Mouse (Mus musculus): ENCODE data around the gene Galnt18.

Gene Galnt18

DNA sequence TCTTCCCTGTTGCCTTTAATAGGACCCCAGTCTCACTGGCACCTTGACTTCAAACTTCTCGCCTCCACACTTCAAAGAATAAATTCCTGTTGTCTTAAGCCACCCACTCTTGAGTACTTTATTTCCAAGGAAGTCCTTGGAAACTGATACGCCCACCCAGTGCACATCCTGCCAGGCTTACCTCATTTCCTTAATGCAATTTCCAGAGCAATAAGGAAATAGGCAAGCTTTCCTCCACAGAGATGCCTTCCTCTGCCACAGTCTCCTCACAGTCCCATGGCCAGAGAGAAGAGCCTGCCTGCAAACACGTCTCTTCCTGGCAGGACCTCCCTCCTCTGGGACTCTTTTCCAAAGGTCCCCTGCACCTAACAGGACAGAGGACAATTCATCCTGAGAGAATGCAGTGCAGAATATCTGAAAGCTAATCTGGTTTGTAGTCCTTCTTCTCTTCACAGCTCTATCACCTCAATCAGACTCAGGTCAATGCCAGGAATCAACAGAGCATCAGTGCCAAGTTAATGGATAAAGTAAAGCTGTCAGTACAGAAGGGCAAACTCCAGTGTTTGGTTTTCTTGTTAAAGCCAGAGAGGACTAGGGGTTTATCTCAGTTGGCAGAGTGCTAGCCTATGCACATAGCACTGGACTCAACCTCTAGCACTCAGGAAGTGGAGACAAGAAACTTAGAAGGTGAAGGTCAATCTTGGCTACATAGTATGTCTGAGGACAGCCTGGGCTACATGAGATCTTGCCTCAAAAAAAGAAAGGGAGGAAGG lies 65.8 kb downstream of the Galnt18 start:
- no peak for DNase-seq (ENCODE audit: low spot score in 2 of 2)

DNA sequence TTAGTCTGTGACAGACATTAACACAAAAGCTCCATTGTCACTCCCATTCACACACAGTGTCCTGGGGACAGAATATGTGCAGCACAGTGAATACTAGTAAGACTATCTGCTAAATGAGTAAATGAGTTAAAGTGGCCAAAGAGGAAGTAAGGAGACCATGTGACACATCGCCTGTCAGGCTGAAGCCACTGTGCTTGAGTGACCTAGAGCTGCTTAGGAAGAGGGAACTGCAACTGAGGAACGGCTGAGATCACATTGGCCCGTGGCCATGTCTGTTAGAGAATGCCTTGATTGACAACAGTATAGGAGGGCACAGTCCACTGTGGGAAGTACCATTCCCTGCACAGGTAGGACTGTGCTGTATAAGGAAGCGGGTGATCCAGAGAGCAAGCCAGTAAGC lies 67.0 kb downstream of the Galnt18 start:
- no peak for DNase-seq (ENCODE audit: low spot score in 2 of 2)

DNA sequence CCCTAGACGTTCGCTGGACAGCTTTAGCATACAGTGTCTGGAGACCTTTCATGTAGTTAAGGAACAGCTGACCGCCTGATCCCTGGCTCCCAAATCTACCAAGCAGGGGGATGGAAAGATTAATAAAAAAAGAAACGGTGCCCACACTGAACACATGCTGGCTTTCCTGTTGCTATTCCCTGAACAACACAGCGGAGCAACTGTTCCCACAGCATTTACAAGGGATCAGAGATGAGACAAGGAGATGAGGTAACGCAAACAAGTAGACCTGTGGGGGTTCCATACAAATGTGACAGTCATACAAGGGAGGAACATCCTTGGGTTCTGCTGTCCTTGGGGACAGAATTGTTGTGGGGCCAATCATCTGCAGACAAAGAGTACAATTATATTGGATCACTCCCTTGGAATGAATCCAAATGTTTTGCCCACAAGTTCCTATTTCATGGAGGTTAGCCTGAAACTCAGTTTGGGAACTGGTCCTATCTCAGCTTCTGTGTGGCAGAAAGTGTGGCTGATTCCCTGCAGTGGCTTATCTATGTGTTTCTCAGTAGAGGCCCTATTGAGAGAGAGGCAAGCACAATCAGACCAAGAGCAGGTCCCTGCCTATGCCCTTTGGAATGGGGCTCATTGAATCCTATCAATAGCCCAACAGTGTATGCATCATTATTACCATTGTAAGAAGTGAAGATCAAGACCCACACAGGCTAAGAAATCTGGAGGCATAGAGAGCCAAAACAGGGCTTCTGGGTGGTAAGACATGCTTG lies 68.5 kb downstream of the Galnt18 start:
- DNase-seq (ENCODE audit: low spot score in 2 of 2): no peak

DNA sequence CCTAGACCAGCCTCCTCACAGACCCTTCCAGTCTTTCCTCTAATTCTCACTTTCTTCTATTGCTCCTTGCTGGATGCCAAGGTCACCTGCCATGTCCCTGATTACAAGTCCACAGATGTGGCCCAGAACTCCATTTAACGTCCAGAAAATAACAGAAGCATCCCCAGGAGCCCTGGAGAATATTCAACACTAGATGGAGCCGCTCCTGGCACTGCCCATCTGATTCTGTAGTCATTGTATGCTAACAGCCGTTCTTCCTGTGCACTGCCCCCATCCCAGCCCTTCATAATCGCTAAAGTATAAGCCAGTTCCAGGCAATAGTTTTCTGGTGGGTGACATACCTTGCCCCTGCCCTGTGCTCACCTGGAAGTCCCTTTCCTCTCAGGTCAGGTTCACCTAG lies 69.5 kb downstream of the Galnt18 start:
- no peak for DNase-seq (ENCODE audit: low spot score in 2 of 2)

DNA sequence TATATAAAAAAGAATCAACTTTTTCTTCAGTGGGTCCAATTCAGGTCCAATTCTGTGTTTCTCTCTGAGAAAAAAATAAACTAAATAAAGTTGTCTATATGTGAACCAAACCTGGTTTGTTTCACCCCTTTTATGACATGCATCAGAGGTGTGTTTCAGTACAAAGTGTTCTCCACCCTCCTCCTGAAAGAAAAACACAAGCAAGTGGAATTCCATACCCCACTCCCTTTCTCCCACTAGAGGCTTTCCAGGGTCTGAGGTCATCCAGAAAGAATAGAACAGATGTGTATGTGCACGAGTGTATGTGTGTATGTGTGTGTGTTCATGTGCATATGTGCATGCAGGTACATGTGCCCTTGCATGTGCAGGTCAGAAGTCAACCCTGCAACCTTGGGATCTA lies 71.2 kb downstream of the Galnt18 start:
- DNase-seq (ENCODE audit: low spot score in 2 of 2): no peak

DNA sequence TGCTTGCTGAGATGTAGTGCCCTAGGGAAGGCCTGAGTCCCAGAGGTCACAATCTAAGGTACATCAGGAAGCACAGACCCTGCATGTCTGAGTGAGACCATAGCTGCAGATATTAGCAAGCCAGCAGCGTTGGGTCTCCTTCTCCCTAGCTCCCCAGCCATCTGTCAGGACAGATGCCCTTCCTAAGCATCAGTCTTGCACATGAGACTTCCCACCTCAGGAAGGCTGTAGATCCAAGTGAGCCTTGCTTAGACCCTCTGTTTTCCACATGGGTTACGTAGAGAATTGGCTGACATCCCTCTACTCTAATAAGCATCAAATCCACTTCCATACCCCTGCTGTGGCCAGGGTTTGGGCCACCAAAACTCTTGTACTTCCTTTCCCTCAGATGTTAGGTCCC lies 76.8 kb downstream of the Galnt18 start:
- DNase-seq (ENCODE audit: low spot score in 2 of 2): no peak

DNA sequence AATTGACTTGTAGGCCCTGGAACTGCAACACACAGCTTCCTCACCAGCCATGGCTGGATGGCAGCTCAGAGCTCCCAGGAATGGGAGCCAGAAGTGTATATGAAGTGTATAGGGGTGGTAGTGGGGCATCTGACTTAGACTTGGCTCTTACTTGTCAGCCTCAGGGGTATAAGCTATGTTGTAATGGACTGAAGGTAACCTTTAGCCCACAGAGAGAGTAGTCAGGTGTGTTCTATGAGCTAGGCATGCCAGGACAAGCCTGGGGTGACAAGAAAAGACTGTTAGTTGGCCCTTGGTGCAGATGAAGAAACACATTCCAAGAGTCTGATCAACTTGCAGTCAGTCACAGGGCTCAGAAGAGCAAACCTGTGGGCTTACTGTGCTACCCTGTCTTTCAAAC lies 78.0 kb downstream of the Galnt18 start:
- no peak for DNase-seq (ENCODE audit: low spot score in 2 of 2)

DNA sequence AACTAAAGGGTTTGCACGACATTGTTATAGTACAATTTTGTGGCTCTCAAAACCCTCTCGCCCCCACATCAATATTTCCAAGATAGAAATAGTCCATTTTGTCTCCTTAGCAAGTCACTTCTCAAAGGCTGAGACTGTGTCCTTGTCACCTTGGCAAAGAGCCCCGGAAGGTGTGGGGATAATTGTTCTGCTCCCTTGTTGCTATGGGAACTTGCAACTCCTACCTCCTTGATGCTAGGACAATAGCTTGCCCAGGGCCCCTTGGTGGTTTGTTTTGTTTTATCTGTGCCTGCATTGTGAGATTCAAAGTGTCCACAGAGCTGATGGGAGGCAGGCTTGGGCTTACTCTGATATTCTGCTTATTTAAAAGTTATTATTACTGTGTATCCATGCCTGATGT lies 80.3 kb downstream of the Galnt18 start:
- no peak for DNase-seq (ENCODE audit: low spot score in 2 of 2)

DNA sequence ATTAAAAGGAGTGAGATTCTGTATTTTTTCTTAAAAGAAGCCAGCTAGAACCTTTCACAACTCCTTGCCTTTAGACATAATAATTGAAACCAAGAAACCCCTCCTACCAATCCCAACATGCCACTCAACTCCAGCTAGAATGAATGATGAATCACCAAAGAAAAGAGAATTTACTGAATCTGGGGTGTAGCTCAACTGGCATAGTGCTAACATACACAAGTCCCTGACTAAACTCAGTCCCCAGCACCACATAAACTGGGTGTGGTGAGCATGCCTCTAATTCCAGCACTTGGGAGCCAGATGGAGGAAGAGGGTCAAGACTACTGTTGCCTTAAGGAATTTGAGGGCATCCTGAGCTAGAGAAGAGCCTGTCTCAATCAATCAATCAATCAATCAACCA lies 83.6 kb downstream of the Galnt18 start:
- no peak for DNase-seq (ENCODE audit: low spot score in 2 of 2)

DNA sequence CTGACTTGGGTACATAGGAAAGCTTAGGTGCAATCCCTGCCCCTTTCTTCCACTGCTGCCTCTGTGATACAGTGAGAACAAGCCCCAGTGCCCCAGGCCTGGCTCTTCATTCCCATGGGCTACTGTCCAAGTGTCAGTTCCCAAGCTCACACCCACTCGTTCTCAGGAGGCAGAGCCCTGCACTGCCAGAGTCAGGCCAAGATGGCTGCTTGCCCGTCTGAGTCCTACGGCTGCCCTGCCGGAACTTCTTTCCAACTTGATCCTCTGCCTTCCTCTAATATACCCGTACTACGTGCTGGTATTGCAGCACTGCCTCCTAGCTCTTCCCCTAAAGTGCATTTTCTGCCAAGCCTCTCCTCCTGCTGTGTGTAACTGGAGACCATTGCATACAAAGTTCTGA lies 85.5 kb downstream of the Galnt18 start:
- no peak for DNase-seq (ENCODE audit: low spot score in 2 of 2)

DNA sequence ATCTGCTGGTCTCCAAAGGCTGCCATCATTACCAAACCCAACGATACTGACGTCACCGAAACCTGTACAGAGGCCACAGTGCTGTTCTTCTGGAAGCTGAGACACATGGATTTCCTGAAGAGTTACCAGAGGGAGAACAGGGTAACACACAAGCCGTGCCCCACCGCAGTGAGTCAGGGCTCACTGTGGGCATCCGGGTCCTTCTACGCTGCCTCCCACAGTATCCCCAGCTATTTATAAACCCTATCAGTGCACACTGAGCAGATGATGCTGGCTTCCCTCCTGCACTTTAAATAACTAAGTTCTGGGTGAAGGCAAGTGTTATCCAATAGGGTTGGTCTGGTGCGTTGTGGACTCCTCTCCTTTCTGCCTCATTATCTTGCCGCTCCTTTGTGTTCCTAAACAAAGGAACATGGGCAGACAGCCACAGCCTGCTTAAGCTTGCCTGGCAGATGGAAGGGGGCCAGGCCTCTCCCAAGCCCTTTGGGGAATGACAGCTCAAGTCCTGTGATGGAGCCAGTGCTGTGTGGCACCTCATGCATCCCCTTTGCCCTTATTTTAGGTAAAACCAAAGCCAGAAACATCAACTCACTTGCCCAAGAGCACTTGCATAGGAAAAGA lies 87.0 kb downstream of the Galnt18 start:
- peak; percentile 50 to 60 for DNase-seq (ENCODE audit: low spot score in 2 of 2)

DNA sequence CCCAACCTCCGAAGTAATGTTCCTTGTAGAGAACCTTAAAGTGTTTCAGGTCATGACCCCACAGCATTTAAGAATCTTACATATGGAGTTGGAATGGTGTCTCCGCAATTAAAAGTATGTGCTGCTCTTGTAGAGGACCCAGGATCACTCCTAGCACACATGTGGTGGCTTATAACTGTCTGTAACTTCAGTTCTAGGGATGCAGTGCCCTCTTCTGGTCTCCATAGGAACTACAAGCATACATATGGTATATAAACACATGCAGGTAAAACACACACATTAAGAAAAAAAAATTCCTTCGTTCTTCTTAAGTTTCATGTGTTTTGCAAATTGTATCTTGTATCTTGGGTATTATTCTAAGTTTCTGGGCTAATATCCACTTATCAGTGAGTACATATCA lies 99.7 kb downstream of the Galnt18 start:
- DNase-seq (ENCODE audit: low spot score in 2 of 2): no peak

DNA sequence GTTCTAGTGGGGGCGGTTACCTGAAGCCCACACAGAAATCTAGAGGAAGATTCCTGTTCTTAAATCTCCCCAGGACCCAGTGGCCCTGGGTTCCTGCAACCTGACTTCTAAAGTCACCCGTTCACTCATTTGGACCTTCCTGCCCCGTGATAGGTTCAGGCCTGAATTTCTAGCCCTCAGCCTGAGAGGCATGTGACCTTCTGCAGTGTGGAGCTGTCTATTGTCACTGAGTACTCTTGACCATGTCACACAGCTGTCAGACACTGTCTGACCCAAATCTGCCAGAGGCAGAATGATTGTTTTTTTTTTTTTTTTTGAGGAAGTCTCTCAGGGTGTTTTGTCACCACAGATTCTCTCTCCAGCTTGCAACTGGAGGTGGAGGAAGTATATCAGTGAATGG lies 103.3 kb downstream of the Galnt18 start:
- DNase-seq (ENCODE audit: low spot score in 2 of 2): no peak

DNA sequence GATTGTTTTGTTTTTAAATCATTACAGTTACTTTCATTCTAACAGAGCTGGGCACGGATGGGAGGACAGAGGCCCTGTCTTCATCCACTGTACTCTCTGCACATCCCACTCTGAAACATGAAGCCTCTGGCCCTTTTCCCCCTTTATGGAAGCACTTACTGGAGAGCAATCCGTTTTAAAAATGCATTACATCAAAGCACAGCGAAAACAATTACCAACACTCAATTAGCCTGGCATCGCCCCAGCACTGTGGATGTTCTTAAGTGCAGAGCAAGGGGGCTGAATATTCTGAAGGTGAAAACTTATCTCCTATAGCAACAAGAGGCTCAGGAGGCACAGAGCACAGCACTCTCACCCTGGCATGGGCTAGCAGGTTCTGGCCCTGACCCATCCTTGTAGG lies 107.3 kb downstream of the Galnt18 start:
- no peak for DNase-seq (ENCODE audit: low spot score in 2 of 2)

DNA sequence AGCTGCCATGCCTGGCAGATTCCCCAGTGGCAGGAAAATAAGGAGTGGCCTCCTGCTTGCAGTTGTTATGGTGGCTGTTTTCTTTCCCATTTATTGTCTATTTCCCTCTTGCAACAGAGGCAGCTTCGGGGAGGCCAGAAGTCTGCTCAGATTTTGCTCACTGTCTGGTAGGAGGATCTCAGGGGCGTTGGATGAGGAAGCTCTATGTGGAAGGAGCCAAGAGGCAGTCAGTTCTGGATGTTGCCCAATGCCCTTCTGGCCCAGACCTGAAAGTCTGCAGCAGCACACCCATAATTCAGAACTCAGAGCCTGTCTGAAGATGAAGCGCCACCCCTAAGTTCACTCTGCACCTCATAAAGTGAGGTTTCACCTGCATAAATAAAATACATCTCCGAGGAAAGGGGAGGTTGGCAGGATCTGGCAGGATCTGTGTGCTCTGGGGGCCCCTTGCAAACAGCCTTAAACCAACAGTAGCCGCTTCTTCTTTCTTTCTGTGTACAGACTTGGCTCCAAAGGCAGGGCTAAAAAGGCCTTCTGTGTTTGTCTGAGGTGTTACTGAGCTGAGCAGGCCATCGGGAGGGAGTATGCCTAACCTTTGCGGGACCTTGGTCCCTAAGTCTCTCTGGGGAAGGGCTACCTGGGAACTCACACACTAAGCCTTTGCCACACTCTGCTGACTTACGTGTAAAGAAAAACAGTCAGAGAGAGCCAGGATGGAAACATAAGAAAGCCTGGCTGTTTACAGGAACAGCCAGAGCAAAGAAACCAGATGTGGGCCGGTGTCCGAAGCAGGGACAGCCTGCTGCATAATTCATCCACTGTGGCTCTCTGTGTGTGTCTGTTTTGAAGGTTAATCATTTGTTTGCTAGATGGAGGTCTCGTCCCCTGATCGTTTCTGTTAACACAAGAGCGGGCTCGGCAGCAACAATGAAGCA lies 116.4 kb downstream of the Galnt18 start:
- peak in 1 of 2 experiments; percentile 17 for DNase-seq (ENCODE audit: low spot score in 2 of 2)

DNA sequence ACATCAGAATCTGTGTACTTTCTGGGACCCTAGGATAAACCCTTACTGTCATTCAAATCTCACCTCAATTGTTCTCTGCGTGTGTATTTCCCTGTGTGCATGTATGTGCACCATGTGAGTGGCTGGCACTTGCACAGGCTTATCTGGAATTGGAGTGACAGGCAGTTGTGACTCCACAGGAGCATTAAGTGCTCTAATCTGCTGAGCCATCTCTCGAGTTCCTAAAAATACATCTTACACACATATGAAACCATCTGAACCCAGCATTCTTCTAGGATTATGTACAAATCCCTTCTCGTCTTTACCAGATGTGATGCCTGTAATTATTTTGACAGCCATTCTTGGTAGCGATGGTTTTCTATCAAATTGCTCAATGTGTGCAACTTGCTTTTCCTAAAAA lies 121.2 kb downstream of the Galnt18 start:
- DNase-seq (ENCODE audit: low spot score in 2 of 2): no peak

DNA sequence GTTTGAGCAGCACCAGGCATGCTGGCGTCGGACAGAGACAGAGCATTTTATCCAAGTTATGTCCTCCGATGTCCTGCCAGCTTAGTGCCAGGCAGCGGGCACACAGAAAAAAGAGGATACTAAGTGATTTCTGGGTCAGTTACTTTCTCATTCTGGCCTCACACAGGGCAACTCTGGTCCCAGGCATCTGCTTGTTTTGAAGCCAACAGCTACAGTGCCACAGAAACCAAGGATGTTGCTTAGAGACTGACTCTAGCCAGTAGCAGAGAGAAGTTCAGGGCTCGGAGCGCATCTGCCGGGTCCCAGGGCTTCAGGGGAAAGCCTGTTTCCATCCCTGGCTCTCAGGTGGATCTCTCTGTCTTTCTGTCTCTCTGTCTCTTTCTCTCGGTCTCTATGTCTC lies 124.8 kb downstream of the Galnt18 start:
- DNase-seq (ENCODE audit: low spot score in 2 of 2): no peak

DNA sequence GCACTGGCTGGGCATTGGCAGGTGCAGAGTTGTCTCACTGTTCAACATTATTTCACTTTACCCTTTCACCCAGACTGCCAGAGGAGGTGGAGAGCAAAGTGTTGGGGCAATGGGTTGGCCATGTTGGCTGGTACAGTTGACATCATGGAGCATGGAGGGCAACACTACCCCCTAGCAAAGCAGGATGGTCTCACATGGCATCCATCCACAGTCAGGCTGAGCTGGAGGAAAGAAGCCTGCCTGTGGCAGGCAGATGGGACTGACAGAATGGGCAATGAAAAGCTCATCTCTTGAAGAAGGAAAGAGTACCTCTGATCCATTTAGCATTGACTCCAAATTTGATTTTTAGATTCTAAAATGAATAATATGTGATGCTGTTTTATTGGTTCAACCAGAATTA lies 125.3 kb downstream of the Galnt18 start:
- no peak for DNase-seq (ENCODE audit: low spot score in 2 of 2)

DNA sequence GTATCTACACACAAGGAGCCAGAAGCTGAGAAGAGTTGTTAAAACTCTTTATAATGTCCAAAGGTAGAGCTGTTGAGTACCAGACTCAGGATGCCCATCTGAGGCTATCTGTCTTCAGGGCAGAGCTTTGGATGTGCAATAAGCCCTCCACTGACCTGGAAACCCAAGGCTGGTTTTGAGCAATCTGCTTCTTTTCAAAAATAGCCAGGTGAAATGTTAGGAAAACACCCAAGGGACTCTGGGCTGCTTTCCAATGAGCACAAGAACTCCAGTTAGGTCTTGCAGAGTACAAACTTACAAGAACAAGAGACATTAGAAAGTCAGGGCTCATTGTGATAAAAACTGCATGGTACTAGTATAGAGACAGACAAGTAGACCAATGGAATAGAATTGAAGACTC lies 135.4 kb downstream of the Galnt18 start:
- no peak for DNase-seq (ENCODE audit: low spot score in 2 of 2)

DNA sequence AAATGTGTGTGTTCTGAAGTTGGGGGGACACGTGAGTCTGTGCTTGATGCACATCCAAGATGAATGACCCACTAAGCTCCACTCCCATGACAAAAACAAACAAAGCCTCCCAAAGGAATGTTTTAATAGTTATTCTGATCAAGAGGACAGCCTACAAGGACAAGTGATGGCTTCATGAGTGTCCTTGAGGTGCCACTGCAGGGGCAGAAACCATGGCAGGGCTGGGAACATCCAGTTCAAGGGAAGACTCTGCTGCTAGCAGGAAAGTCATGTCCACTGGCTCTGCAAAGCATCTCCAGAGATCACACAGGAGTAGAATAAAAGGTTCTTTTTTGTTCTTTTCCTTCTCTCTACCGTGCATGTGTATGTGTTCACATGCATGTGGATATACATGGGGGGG lies 140.9 kb downstream of the Galnt18 start:
- DNase-seq (ENCODE audit: low spot score in 2 of 2): no peak

DNA sequence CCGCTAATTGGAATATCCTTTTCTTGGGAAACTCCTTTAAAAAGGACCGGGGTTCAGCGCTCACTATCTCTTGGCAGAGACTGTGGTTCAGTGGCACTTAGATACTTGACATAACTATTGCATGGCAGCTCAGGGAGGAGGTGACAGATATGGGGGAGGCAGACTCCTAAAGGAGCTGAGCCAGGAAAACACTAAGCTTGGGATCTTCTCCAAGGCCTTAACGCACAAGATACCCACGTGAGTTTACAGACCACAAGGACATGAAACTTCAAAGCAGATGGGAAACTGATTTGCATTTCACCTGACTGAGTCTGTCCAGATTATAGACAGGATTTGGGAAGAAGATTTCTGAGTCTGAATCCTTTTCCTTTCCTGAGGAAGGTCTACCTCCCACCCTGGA lies 141.3 kb downstream of the Galnt18 start:
- DNase-seq (ENCODE audit: low spot score in 2 of 2): peak; percentile 28 to 64

Measured in frontal cortex, postnatal 36 days (tissue).